Mouse (Mus musculus) G1E (cell line): ENCODE data around the gene 9130230L23Rik.

Experiments used
- CTCF ChIP-seq: IDR thresholded peaks from 2 replicates; pipeline ENCODE4 v1.5.1; 2012; ENCODE audit warnings: low read depth, low read length, inconsistent platforms, mixed read lengths
- GATA2 ChIP-seq: IDR thresholded peaks from 2 replicates; pipeline ENCODE4 v1.6.1; 2012; ENCODE audit warnings: low read depth, low read length, inconsistent platforms, borderline replicate concordance

GRCm38 (mm10) chr5:65959893-65960596 is 44.0 kb downstream of the 9130230L23Rik start:
- TF ChIP-seq CTCF = no peak
- TF ChIP-seq GATA2 = no peak
